Mouse (Mus musculus) limb, embryonic 12.5 days (tissue): Measurements from ENCODE around the gene Gm28230. TPM values are rescaled to one million over a fixed set of nuclear protein-coding genes. Genes with fewer than 3 reads are reported as not detected.

ENCODE experiments used
- ATAC-seq: fragments of 200-750 bp; cut with Nextera tagmentation; 2 replicates; pipeline ENCODE4 v1.8.0; 2017; ENCODE audit warnings: low read depth, moderate TSS enrichment; ENCODE audit not compliant: insufficient number of reproducible peaks, insufficient read depth, low FRiP score, low TSS enrichment
- H3K27ac ChIP-seq: fragments of 300-500 bp; sonication (generic); 2 replicates; pipeline ENCODE4 v1.5.1; 2016; ENCODE audit warnings: mild to moderate bottlenecking, moderate library complexity
- H3K27me3 ChIP-seq: fragments of 300-500 bp; sonication (generic); 2 replicates; pipeline ENCODE4 v1.6.1; 2016; ENCODE audit warnings: mild to moderate bottlenecking, moderate library complexity
- H3K36me3 ChIP-seq: fragments of 300-500 bp; sonication (generic); 2 replicates; pipeline ENCODE4 v1.6.1; 2016; ENCODE audit warnings: mild to moderate bottlenecking, moderate library complexity
- H3K4me1 ChIP-seq: fragments of 300-500 bp; sonication (generic); replicated peaks from 2 replicates; pipeline ENCODE4 v1.6.1; 2016
- H3K4me2 ChIP-seq: fragments of 300-500 bp; sonication (generic); 2 replicates; pipeline ENCODE4 v1.6.1; 2016; ENCODE audit warnings: mild to moderate bottlenecking, moderate library complexity
- H3K4me3 ChIP-seq: fragments of 300-500 bp; sonication (generic); replicated peaks from 2 replicates; pipeline ENCODE4 v1.5.1; 2016; ENCODE audit warnings: mild to moderate bottlenecking
- H3K9ac ChIP-seq: fragments of 300-500 bp; sonication (generic); replicated peaks from 2 replicates; pipeline ENCODE4 v1.6.1; 2016; ENCODE audit warnings: mild to moderate bottlenecking, moderate library complexity
- H3K9me3 ChIP-seq: fragments of 300-500 bp; sonication (generic); 2 replicates; pipeline ENCODE4 v1.6.1; 2016; ENCODE audit warnings: mild to moderate bottlenecking, moderate library complexity
- WGBS: fragments of 180-500 bp; shearing (Covaris S2); methylation state at CpG from one replicate; pipeline ENCODE4 v1.1.7; 2016; 5-methylcytosine and 5-hydroxymethylcytosine counted together
- polyA plus RNA-seq: library from polyadenylated mRNA; unstranded; fragments of >200 nt; fragmentation: Nextera tagmentation; extraction: Ambion mirVana; gene quantifications from 2 replicates; pipeline ENCODE4 v1.2.1, GENCODE M21; 2016

Gm28230 gene
- polyA plus RNA-seq, 1 experiment from 2014 or later = 0.51 TPM

DNA sequence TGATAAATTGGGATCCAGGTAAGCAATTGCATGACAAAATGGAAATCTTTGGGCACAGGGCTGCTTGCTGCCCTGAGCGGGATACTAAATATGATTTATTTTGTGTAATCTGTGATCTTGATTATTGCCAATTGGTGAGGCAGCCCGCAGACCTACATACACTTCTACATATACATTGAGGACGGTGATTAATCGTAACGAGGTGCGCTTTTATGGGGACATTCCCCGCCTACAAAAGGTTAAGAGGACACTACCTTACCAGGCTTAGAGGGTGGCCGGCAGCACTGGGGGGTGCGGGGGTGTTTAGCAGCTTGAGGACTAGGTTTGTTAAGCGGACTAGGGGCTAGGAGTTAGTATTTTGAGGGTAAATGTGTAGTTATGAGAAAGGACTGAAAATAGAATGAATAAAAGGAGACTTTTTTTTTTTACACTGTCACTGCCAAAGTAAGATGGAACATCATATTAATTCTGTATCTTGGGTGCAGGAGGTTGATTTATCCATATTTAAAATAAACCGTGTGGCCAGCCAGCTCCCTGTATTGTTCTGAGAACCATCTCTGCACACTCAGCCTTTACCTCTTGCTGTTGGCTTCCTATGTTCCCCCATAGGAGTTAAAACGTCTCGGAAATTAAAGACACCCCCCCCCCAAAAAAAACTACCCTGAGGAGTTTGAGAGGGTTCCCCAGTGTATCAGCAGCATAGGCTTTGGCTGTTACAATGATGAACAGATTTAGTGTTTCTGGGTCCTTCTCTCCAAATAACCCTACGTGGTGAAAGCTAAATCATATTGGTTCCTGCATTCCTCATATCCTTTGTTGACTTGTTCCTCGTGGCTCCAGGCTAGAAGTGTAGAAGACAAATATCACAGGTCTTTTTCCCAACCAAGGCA is 10.4 kb downstream of the Gm28230 start:
- no peak overlapping the region for H3K27ac ChIP-seq
- H3K36me3 ChIP-seq = no peaks in the 10 kb centered on the region
- WGBS = 9% methylated on average over 15 of the region's 15 CpGs
- H3K9ac ChIP-seq = no peak overlapping the region
- peaks cover 95% of the 10 kb centered on the region for H3K27me3 ChIP-seq
- H3K4me2 ChIP-seq = peak overlapping the region; percentile 46; the same call in 1 of the 2 replicates
- no peaks in the 10 kb centered on the region for H3K9me3 ChIP-seq
- H3K4me1 ChIP-seq = peaks cover 75% of the 10 kb centered on the region
- no peak for ATAC-seq
- H3K4me3 ChIP-seq = no peak overlapping the region

DNA sequence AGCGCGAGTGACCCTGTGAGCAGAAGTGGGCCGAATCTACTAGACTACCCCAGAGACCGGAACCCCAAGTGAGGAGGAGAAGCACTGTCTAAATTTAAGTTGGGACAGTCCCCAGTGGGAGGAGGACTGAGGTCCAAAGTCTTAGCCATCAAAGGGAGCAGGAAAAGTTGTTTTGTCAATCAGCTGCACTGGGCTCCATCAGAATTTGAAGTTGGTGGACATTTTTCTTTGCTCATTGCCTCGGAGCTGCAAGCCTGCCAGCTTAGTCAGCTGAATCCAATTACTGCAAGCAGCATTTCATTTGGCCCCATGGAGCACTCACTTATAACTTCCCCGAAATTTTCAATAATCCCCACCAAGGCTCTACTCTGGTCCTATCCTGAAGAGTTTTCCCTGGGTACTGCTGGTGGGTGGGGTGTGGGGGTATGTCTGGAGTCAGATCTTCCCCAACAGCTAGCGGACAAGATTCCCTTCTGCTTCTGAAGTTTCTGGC is 11.1 kb downstream of the Gm28230 start:
- Histone ChIP-seq H3K27me3 (peaks cover 93% of the 10 kb centered on the region), H3K36me3 (no peaks in the 10 kb centered on the region), H3K9me3 (no peaks in the 10 kb centered on the region), H3K4me2 (peak overlapping the region; percentile 10; the same call in 1 of the 2 replicates), H3K27ac (no peak overlapping the region), H3K9ac (no peak overlapping the region), H3K4me3 (no peak overlapping the region), H3K4me1 (peaks cover 69% of the 10 kb centered on the region)
- 10% methylated on average over 7 of the region's 7 CpGs for WGBS
- ATAC-seq = no peak

DNA sequence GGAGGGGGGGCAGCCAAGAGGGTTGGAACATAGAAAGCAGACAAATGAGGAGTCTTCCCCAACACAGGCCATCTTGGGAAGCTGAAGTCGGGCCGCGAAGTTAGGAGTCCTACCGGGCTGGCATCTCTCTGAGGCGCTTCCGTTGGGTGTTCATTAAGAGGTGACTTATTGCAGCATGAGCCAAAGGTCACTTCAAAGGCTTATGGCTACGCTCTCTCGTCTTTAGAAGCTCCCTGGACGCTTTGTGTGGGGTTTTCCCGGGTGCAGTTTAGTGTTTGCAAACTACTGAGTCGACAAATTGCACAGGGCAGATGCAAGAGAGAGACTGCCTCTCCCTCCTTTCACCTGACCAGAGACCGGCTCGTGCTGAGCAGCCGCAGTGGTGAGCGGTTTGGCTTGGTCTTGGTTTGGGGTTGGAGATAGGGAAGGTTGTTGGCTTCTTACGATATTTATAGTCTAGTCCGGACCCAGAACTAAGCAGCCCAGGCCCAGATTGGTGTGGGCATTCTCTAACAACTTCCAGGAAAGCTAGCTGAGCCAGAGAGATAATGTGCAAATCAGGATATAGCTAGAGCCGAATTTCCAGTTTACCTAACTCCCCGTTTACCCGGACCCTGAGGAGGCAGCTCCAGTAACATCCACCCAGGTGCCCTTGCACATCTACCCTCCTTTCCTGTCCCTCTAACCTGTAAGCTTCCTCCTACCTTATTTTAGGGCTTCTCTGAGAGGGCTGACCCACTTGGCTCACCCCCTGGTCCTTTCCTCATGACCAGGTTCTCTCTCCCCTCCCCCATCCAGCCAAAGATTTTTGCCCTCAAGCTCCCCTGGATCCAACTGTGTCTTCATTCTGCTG is 12.3 kb downstream of the Gm28230 start:
- Histone ChIP-seq H3K9ac (no peak overlapping the region), H3K4me3 (no peak overlapping the region; the same call in 1 of the 2 replicates), H3K9me3 (no peaks in the 10 kb centered on the region), H3K27me3 (peaks cover 95% of the 10 kb centered on the region), H3K36me3 (no peaks in the 10 kb centered on the region), H3K27ac (no peak overlapping the region), H3K4me2 (no peak overlapping the region), H3K4me1 (peaks cover 61% of the 10 kb centered on the region)
- WGBS = 1% methylated on average over 20 of the region's 20 CpGs
- ATAC-seq = no peak

DNA sequence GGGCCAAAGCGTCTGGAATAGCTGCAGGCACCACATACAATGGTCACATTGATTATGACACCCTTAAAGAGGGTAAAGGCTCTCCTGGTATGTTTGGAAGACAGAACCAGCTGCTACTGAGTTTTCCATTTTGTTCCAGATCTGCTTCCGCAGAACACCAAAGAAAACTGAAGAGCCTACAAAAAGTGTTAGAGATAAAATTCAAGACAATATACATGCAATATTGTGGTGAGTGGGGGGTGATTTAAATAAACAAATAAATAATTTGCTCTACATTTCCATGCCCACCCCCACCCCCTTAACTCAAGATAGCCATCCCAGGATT is 12.9 kb downstream of the Gm28230 start:
- no peak for ATAC-seq

DNA sequence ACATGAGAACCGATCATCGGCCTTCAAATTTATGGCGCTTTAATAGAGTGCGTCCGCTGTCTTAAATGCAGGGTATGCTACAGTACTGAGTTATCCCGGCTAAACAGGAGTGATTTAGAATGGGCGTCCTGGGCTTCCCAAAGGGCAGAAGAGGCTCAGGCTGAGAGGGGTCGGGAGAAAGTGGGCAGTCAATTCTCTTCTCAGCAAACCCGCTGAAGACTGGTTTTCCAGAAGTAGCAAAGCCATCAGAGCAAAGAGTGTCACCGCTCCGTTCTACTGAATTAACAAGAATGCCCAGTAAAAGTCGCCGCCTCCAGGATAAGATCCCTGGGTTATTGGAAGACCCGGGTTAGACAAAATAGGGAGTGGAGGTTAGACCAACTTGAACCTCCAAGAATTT is 13.3 kb downstream of the Gm28230 start:
- Histone ChIP-seq H3K9me3 (no peaks in the 10 kb centered on the region), H3K36me3 (no peaks in the 10 kb centered on the region), H3K4me2 (peak overlapping the region; percentile 43), H3K27ac (no peak overlapping the region), H3K4me1 (peaks cover 54% of the 10 kb centered on the region), H3K27me3 (peaks cover 96% of the 10 kb centered on the region), H3K4me3 (no peak overlapping the region), H3K9ac (no peak overlapping the region)
- ATAC-seq = no peak
- 3% methylated on average over 14 of the region's 14 CpGs for WGBS

More for the DNA sequence above, 12.9 kb downstream of the Gm28230 start:
- H3K27me3 ChIP-seq = peaks cover 96% of the 10 kb centered on the region
- no peak overlapping the region for H3K9ac ChIP-seq
- 8% methylated on average over 2 of the region's 2 CpGs for WGBS
- H3K36me3 ChIP-seq = no peaks in the 10 kb centered on the region
- no peak overlapping the region for H3K4me2 ChIP-seq
- no peak overlapping the region for H3K27ac ChIP-seq
- H3K9me3 ChIP-seq = no peaks in the 10 kb centered on the region
- H3K4me1 ChIP-seq = peaks cover 58% of the 10 kb centered on the region
- no peak overlapping the region for H3K4me3 ChIP-seq

DNA sequence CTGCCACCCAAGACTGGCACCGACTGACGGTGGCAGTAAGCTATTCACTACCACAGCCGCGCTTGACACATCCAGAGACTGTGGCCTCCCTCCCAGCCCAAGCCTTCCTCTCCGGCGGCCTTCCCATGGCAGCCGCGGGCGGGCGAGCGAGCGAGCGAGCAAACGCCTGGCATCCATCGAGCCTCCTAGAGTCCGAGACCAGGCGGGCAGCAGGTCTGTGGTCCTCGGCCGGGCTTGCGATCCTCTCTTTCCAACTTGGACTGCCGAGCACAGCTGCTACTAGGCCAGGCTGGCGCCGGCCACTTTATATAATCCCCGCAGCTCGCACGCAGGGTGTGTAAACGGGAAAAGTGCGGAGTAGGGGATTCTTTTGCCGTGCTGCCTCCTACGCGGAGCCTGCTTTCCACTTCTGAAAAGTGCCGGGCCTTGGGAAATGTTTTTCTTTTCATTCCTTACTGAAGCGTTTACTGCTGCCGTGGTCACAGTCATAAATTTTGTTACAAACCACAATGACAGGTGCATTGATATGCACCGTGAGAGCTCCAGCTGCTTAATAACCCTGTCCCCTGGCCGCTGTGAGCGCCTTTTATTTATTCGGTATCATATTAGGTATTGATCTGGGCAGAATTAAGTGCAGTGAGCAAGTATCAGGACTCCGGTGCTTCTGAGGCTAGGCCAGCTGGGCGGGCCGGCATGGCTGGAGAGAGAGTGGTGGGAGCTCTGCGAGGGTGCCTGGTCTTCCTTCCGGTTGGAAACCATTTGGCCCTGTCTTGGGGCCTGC is 14.0 kb downstream of the Gm28230 start:
- H3K9me3 ChIP-seq = no peaks in the 10 kb centered on the region
- WGBS = under 1% methylated on average over 43 of the region's 43 CpGs
- peaks cover 50% of the 10 kb centered on the region for H3K4me1 ChIP-seq
- H3K9ac ChIP-seq = no peak overlapping the region
- peaks cover 96% of the 10 kb centered on the region for H3K27me3 ChIP-seq
- peak overlapping the region; percentile 43 for H3K4me2 ChIP-seq
- H3K36me3 ChIP-seq = no peaks in the 10 kb centered on the region
- H3K4me3 ChIP-seq = peak overlapping the region; percentile 22; the same call in 1 of the 2 replicates
- no peak overlapping the region for H3K27ac ChIP-seq
- ATAC-seq = no peak

DNA sequence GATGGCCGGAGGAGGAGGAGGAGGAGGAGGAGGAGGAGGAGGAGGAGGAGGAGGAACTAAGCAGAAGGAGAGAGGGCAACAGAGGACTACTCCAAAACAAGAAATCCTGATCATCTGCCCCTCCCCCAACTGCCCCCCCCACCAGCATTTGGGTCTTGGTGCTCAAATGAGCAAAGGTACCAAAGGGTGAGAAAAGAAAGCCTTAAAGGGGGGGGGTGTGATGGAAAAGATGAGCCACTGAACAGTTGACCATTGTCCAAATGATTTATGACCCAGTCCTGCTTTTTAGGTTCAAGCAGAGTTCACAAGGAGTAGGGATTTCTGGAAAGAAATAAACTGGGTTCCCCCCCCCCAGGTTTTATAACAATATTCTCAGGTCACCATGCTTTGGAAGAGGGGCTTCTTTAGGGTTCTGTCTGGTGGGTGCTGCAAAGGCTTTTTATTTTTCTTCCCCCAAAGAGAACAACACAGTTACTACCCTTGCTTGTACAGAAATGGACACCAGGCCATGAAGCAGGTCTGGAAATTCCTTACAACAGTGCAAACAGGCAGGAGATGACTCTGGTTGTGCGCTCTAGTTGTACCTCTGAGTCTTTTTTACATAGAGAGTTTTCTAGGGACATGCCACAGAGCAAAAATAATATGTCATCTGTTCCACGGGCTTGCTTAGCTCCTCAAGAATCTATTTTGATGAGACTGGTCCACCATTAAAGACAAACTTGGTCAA is 14.9 kb downstream of the Gm28230 start:
- 47% methylated on average over 2 of the region's 3 CpGs for WGBS
- no peak overlapping the region for H3K27ac ChIP-seq
- ATAC-seq = no peak

DNA sequence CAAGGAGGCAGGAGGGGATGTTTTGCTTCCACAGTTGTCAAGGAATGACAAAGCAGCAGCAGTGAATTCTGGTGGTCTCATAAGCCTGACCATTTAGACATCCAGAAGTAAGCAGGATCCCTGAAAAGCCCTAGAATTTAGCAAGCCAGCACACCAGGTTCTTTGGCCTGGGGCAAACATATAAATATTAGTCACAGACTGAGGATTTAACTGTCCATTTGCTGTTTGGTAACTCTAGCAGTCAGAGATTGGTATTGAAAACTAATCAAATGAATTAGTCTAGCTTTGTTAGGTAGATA is 15.4 kb downstream of the Gm28230 start:
- no peak overlapping the region for H3K9ac ChIP-seq
- H3K36me3 ChIP-seq = no peaks in the 10 kb centered on the region
- no peaks in the 10 kb centered on the region for H3K9me3 ChIP-seq
- ATAC-seq = no peak
- H3K4me3 ChIP-seq = no peak overlapping the region
- H3K4me1 ChIP-seq = peaks cover 47% of the 10 kb centered on the region
- H3K27me3 ChIP-seq = peaks cover 96% of the 10 kb centered on the region
- H3K27ac ChIP-seq = no peak overlapping the region
- H3K4me2 ChIP-seq = no peak overlapping the region

More for the DNA sequence above, 14.9 kb downstream of the Gm28230 start:
- H3K9me3 ChIP-seq = no peaks in the 10 kb centered on the region
- no peak overlapping the region for H3K9ac ChIP-seq
- H3K4me1 ChIP-seq = peaks cover 43% of the 10 kb centered on the region
- peaks cover 96% of the 10 kb centered on the region for H3K27me3 ChIP-seq
- H3K36me3 ChIP-seq = no peaks in the 10 kb centered on the region
- H3K4me2 ChIP-seq = no peak overlapping the region
- no peak overlapping the region for H3K4me3 ChIP-seq

DNA sequence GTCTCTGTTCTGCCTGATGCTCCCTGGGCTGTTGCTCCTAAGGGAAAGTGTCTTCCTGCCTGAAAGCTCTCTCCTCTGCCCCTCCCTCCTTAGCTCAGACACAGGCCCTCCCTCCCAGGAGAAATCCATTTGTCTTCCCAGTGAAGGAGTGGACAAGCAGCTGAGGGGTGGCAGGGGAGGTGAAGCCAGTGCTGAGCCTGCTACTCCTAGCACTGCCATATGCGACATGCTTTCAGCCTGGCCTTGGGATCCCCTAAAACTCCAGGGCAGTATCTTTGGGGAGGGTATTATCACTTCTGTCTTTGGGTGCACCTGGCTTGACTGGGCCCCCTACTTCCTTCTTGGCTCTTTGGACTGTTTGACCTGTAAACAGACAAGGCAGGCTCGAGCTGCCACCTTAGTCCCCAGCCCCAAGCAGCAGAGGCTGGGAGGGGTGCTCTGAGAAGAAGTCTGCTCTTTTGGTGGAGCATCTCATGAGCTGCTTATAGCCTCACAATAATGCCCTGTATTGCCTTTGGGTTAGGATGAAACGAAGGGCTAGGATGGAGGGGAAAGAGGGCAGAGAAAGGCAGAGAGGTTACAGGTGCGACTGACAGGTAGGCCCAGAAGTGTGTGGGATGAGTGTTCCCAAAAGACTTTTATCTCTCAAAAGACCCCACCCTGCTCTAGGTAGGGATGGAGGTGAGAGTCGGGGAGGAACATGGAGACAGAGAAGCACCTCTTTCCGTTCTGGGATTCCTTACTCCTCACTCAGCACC is 19.2 kb downstream of the Gm28230 start:
- H3K9me3 ChIP-seq = no peaks in the 10 kb centered on the region
- no peak overlapping the region for H3K9ac ChIP-seq
- H3K4me1 ChIP-seq = peaks cover 28% of the 10 kb centered on the region
- H3K36me3 ChIP-seq = no peaks in the 10 kb centered on the region
- WGBS = 11% methylated on average over 6 of the region's 6 CpGs
- H3K27me3 ChIP-seq = peaks cover 94% of the 10 kb centered on the region
- ATAC-seq = no peak
- no peak overlapping the region; the same call in 1 of the 2 replicates for H3K4me3 ChIP-seq
- H3K27ac ChIP-seq = no peak overlapping the region
- peak overlapping the region; percentile 41; the same call in 1 of the 2 replicates for H3K4me2 ChIP-seq
